Mouse (Mus musculus): Measurements from ENCODE around the gene Eps15l1.

DNA sequence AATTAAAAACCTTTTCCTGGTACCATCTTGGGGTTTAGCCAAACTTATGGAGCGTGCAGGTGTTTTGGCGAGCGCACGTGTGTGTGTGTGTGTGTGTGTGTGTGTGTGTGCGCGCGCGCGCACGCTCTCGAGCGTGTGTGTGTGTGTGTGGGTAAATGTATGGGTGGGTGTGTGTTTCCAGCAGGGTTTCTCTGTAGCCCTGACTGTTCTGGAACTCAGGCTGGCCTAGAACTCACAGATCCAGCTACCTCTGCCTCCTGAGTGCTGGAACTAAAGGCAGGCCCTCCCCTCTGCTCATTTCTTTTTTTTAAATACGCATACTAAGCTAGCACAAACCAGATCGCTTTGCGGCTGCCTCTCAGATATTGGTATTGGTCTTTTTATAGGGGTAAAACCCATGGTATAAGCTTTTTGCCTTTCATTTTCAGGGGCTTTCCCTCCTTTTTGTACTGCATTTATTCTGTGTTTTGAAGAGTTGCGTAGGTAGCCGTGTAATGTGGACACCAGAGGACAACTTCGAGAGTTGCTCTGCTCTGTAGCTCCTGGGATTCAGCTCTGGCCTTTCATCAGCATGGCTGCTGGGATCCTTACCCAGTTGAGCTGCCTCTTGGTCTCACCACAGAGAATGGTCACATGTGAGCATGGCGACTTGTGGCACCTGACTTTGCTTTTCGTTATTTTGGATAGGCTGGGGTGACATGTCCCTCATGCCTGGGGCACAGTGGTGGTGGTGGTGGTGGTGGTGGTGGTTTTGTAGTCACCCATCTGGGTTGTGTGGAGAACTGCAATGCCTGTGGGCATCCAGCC, 99.4 kb downstream of the Eps15l1 start:
- TF ChIP-seq EP300 (optimal IDR thresholded peaks at IDR 0.05) (no peak), CTCF (IDR thresholded peaks at IDR 0.05; ENCODE audit: low read depth) (no peak)
